Mouse (Mus musculus) hindbrain, embryonic 16.5 days (tissue): ENCODE measurements at regions not wholly inside any gene's neighbourhood (a gene's known extent, or its start where the extent isn't known, plus 50 kb on each side); places are given as distances from the start of the nearest gene placed in this dataset.

Experiments
- ATAC-seq: fragments of 200-750 bp; cut with Nextera tagmentation; 2 replicates; pipeline ENCODE4 v1.8.0; 2017; ENCODE audit warnings: moderate TSS enrichment, moderate library complexity
- H3K27ac ChIP-seq: fragments of 300-500 bp; sonication (generic); 2 replicates; pipeline ENCODE4 v1.5.1; 2014; ENCODE audit warnings: low read depth, mild to moderate bottlenecking, control low read depth, low read length, moderate library complexity
- H3K27me3 ChIP-seq: fragments of 300-500 bp; sonication (generic); replicated peaks from 2 replicates; pipeline ENCODE4 v1.6.1; 2014; ENCODE audit warnings: low read length; ENCODE audit not compliant: control insufficient read depth, insufficient read depth
- H3K36me3 ChIP-seq: fragments of 300-500 bp; sonication (generic); 2 replicates; pipeline ENCODE4 v1.6.1; 2014; ENCODE audit warnings: mild to moderate bottlenecking, low read length, moderate library complexity, mixed read lengths; ENCODE audit not compliant: control insufficient read depth, insufficient read depth
- H3K4me1 ChIP-seq: fragments of 300-500 bp; sonication (generic); 2 replicates; pipeline ENCODE4 v1.6.1; 2014; ENCODE audit warnings: low read depth, low read length; ENCODE audit not compliant: control insufficient read depth, insufficient read depth
- H3K4me2 ChIP-seq: fragments of 300-500 bp; sonication (generic); 2 replicates; pipeline ENCODE4 v1.6.1; 2014; ENCODE audit warnings: mild to moderate bottlenecking, low read length, control low read depth, moderate library complexity
- H3K4me3 ChIP-seq: fragments of 300-500 bp; sonication (generic); 2 replicates; pipeline ENCODE4 v1.5.1; 2014; ENCODE audit warnings: mild to moderate bottlenecking, low read length, control low read depth, moderate library complexity
- H3K9ac ChIP-seq: fragments of 300-500 bp; sonication (generic); 2 replicates; pipeline ENCODE4 v1.6.1; 2014; ENCODE audit warnings: low read depth, mild to moderate bottlenecking, control low read depth, low read length, moderate library complexity
- H3K9me3 ChIP-seq: fragments of 300-500 bp; sonication (generic); 2 replicates; pipeline ENCODE4 v1.6.1; 2014; ENCODE audit warnings: mild to moderate bottlenecking, low read length, moderate library complexity; ENCODE audit not compliant: control insufficient read depth
- WGBS: fragments of 180-500 bp; shearing (Covaris S2); extraction: QIAGEN DNeasy Blood & Tissue Kit; methylation state at CpG from one replicate; pipeline ENCODE4 v1.1.7; 2014; 5-methylcytosine and 5-hydroxymethylcytosine counted together

DNA sequence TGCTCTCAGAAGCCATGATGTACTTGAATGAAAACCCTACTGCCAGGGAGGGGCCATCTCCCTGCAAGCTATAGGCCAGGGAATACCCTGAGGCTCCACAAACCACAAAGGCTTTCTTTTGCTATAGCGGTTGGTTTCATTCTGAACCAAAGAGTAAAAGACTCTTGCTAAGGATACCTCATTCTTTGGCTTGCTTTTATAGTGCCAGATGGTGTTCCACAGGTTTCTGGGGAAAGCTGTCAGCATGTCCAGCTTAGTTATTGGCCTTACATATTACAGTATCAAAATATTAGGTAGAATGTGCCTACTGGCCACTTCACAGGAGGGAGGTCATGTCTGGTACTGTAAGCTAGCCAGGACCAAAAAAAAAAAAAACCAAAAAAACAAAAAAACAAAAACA lies 246.9 kb upstream of the Cdr1 start:
- WGBS = 87% methylated on average over 1 of the region's 1 CpGs
- Histone ChIP-seq H3K4me1 (no peaks in the 10 kb centered on the region), H3K9ac (no peak overlapping the region), H3K27ac (no peak overlapping the region), H3K9me3 (no peaks in the 10 kb centered on the region), H3K27me3 (no peaks in the 10 kb centered on the region), H3K4me2 (no peak overlapping the region), H3K36me3 (no peaks in the 10 kb centered on the region), H3K4me3 (no peak overlapping the region)
- no peak for ATAC-seq

DNA sequence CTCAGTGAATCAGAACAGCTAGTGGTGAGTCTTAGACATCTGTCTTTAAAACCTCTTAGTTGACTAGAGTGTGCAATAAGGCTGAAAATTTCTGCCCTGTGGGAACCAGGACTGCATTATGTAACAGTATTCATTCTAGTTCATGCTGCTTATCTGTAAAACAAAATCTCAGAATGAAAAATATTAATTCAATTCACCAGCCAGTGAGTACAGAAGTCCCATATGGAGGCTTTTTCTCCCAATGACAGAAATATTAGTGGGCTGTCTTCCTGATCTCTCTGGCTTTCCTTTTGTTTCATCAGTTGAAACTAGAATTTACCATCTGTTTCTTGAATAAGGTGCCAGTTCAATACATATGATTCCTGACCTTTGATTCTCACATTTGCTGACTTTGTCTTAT lies 240.0 kb upstream of the Cdr1 start:
- Histone ChIP-seq H3K36me3 (no peaks in the 10 kb centered on the region), H3K4me3 (no peak overlapping the region), H3K27ac (no peak overlapping the region), H3K9ac (no peak overlapping the region), H3K4me2 (no peak overlapping the region), H3K4me1 (no peaks in the 10 kb centered on the region), H3K27me3 (no peaks in the 10 kb centered on the region), H3K9me3 (no peaks in the 10 kb centered on the region)
- ATAC-seq = no peak

GRCm38 (mm10) chrX:61393154-61393553 lies 207.8 kb upstream of the Cdr1 start:
- Histone ChIP-seq H3K9ac (no peak overlapping the region), H3K9me3 (no peaks in the 10 kb centered on the region), H3K4me2 (no peak overlapping the region), H3K4me1 (no peaks in the 10 kb centered on the region), H3K4me3 (no peak overlapping the region), H3K27ac (no peak overlapping the region), H3K27me3 (no peaks in the 10 kb centered on the region), H3K36me3 (no peaks in the 10 kb centered on the region)
- ATAC-seq = peak; percentile 54; the same call in 1 of the 2 replicates

GRCm38 (mm10) chrX:61391627-61392026 lies 206.3 kb upstream of the Cdr1 start:
- no peak for ATAC-seq
- Histone ChIP-seq H3K36me3 (no peaks in the 10 kb centered on the region), H3K9me3 (no peaks in the 10 kb centered on the region), H3K4me2 (no peak overlapping the region), H3K4me3 (no peak overlapping the region), H3K27me3 (no peaks in the 10 kb centered on the region), H3K4me1 (no peaks in the 10 kb centered on the region), H3K9ac (no peak overlapping the region), H3K27ac (no peak overlapping the region)
- WGBS = 66% methylated on average over 3 of the region's 3 CpGs
